Mouse (Mus musculus) liver, embryonic 14.5 days (tissue): Measurements from ENCODE around the gene Timp2.
"Not testable (repeated sequence)": the region's sequence is repeated elsewhere in the genome, so short reads cannot be mapped to it uniquely, and the experiment has no call there.

Source experiments
- CTCF ChIP-seq: IDR thresholded peaks from 2 replicates; pipeline ENCODE4 v1.5.1; 2016; ENCODE audit warnings: antibody characterized with exemption, low read depth, control low read depth
- EP300 ChIP-seq: IDR thresholded peaks from 2 replicates; pipeline ENCODE4 v1.6.1; 2016; ENCODE audit warnings: antibody characterized with exemption, low read depth

DNA sequence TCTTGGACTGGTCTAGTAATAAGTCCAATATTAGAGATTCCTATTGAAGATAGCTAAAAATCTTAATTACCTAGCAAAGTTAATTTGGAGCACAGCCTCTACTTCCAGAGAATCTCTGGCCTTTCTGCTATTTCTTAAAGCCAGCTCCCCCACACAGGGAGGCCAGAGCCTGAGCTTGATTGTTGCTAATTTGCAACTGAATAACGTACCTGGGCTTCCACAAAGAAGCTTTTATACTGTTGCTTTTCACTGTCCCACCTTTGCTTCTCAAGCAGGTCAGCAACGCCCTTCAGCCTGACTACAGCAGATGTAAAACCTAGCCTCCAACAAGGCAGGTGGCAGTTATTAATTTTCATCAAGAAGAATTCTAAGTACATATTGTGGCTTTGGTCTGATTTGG, 47.6 kb downstream of the Timp2 start:
- TF ChIP-seq CTCF, EP300: not testable (repeated sequence)
